Mouse (Mus musculus): ENCODE results near the gene Asgr2. TPM values are rescaled to one million over a fixed set of nuclear protein-coding genes. Genes with fewer than 3 reads are reported as not detected.

Asgr2 gene
- polyA plus RNA-seq, 1 experiment from 2014 or later: 4.3 TPM

Other genes starting within 250 kb of the Asgr2 start
- gene Plscr3, start 246.3 kb upstream of the Asgr2 start, polyA plus RNA-seq (2014; fragmentation: Nextera tagmentation; extraction: Ambion mirVana): 63.5 and 70.1 TPM in 2 replicates
- gene Tnk1, start 233.9 kb upstream of the Asgr2 start, polyA plus RNA-seq (2014; fragmentation: Nextera tagmentation; extraction: Ambion mirVana): 0.57 and 0.62 TPM in 2 replicates
- not detected in 2 replicates for gene Tmem95, start 214.6 kb upstream of the Asgr2 start, polyA plus RNA-seq (2014; fragmentation: Nextera tagmentation; extraction: Ambion mirVana)
- gene Kctd11, start 211.2 kb upstream of the Asgr2 start, polyA plus RNA-seq (2014; fragmentation: Nextera tagmentation; extraction: Ambion mirVana): 2.3 and 3.6 TPM in 2 replicates
- gene Acap1, start 197.1 kb upstream of the Asgr2 start, polyA plus RNA-seq (2014; fragmentation: Nextera tagmentation; extraction: Ambion mirVana): 8.6 and 8.7 TPM in 2 replicates
- 3.2 and 4.0 TPM in 2 replicates for gene 2810408A11Rik, start 191.7 kb upstream of the Asgr2 start, polyA plus RNA-seq (2014; fragmentation: Nextera tagmentation; extraction: Ambion mirVana)
- 9.5 and 10.5 TPM in 2 replicates for gene Neurl4, start 191.6 kb upstream of the Asgr2 start, polyA plus RNA-seq (2014; fragmentation: Nextera tagmentation; extraction: Ambion mirVana)
- gene Gps2, start 178.8 kb upstream of the Asgr2 start, polyA plus RNA-seq (2014; fragmentation: Nextera tagmentation; extraction: Ambion mirVana): 121 and 130 TPM in 2 replicates
- 2,995 and 3,090 TPM in 2 replicates for gene Eif5a, start 170.7 kb upstream of the Asgr2 start, polyA plus RNA-seq (2014; fragmentation: Nextera tagmentation; extraction: Ambion mirVana)
- 1.3 and 1.7 TPM in 2 replicates for gene Ybx2, start 156.8 kb upstream of the Asgr2 start, polyA plus RNA-seq (2014; fragmentation: Nextera tagmentation; extraction: Ambion mirVana)
- 7.0 and 8.3 TPM in 2 replicates for gene Slc2a4, start 144.5 kb upstream of the Asgr2 start, polyA plus RNA-seq (2014; fragmentation: Nextera tagmentation; extraction: Ambion mirVana)
- gene Cldn7, start 127.9 kb upstream of the Asgr2 start, polyA plus RNA-seq (2014; fragmentation: Nextera tagmentation; extraction: Ambion mirVana): 4.0 and 5.1 TPM in 2 replicates
- gene Ctdnep1, start 111.5 kb upstream of the Asgr2 start, polyA plus RNA-seq (2014; fragmentation: Nextera tagmentation; extraction: Ambion mirVana): 20.8 and 24.0 TPM in 2 replicates
- 131 and 146 TPM in 2 replicates for gene Elp5, start 110.1 kb upstream of the Asgr2 start, polyA plus RNA-seq (2014; fragmentation: Nextera tagmentation; extraction: Ambion mirVana)
- 302 and 311 TPM in 2 replicates for gene Gabarap, start 101.5 kb upstream of the Asgr2 start, polyA plus RNA-seq (2014; fragmentation: Nextera tagmentation; extraction: Ambion mirVana)
- gene Phf23, start 96.9 kb upstream of the Asgr2 start, polyA plus RNA-seq (2014; fragmentation: Nextera tagmentation; extraction: Ambion mirVana): 33.2 and 36.6 TPM in 2 replicates
- 22.1 and 23.3 TPM in 2 replicates for gene Dvl2, start 92.0 kb upstream of the Asgr2 start, polyA plus RNA-seq (2014; fragmentation: Nextera tagmentation; extraction: Ambion mirVana)
- 85.7 and 89.7 TPM in 2 replicates for gene Acadvl, start 77.2 kb upstream of the Asgr2 start, polyA plus RNA-seq (2014; fragmentation: Nextera tagmentation; extraction: Ambion mirVana)
- gene Dlg4, start 75.7 kb upstream of the Asgr2 start, polyA plus RNA-seq (2014; fragmentation: Nextera tagmentation; extraction: Ambion mirVana): 9.3 and 9.4 TPM in 2 replicates
- gene Asgr1, start 38.6 kb upstream of the Asgr2 start, polyA plus RNA-seq (2014; fragmentation: Nextera tagmentation; extraction: Ambion mirVana): 0.40 and 0.66 TPM in 2 replicates
- gene Mgl2, start 37.7 kb downstream of the Asgr2 start, polyA plus RNA-seq (2014; fragmentation: Nextera tagmentation; extraction: Ambion mirVana): 0.63 and 1.5 TPM in 2 replicates
- 0.41 and 0.53 TPM in 2 replicates for gene Clec10a, start 63.6 kb downstream of the Asgr2 start, polyA plus RNA-seq (2014; fragmentation: Nextera tagmentation; extraction: Ambion mirVana)
- gene Slc16a11, start 120.1 kb downstream of the Asgr2 start, polyA plus RNA-seq (2014; fragmentation: Nextera tagmentation; extraction: Ambion mirVana): 0.75 and 0.81 TPM in 2 replicates
- gene Slc16a13, start 128.4 kb downstream of the Asgr2 start, polyA plus RNA-seq (2014; fragmentation: Nextera tagmentation; extraction: Ambion mirVana): 9.1 and 10.1 TPM in 2 replicates
- gene Bcl6b, start 137.2 kb downstream of the Asgr2 start, polyA plus RNA-seq (2014; fragmentation: Nextera tagmentation; extraction: Ambion mirVana): 6.8 and 7.3 TPM in 2 replicates
- 138 and 140 TPM in 2 replicates for gene 0610010K14Rik, start 145.3 kb downstream of the Asgr2 start, polyA plus RNA-seq (2014; fragmentation: Nextera tagmentation; extraction: Ambion mirVana)
- 7.6 and 9.6 TPM in 2 replicates for gene Gm21988, start 147.2 kb downstream of the Asgr2 start, polyA plus RNA-seq (2014; fragmentation: Nextera tagmentation; extraction: Ambion mirVana)
- 184 and 188 TPM in 2 replicates for gene Rnasek, start 147.2 kb downstream of the Asgr2 start, polyA plus RNA-seq (2014; fragmentation: Nextera tagmentation; extraction: Ambion mirVana)
- 21.5 and 22.5 TPM in 2 replicates for gene Alox12, start 162.7 kb downstream of the Asgr2 start, polyA plus RNA-seq (2014; fragmentation: Nextera tagmentation; extraction: Ambion mirVana)
- 0.29 TPM in 1 of 2 replicates, not detected in the other for gene Alox12e, start 230.0 kb downstream of the Asgr2 start, polyA plus RNA-seq (2014; fragmentation: Nextera tagmentation; extraction: Ambion mirVana)